Mouse (Mus musculus) G1E (cell line): ENCODE results near the gene Pemt. TPM values are rescaled to one million over a fixed set of nuclear protein-coding genes. Genes with fewer than 3 reads are reported as not detected.

ENCODE experiments used
- ATAC-seq: 2 replicates; pipeline ENCODE4 v1.8.0; 2016; ENCODE audit warnings: mild to moderate bottlenecking; ENCODE audit not compliant: insufficient number of reproducible peaks, poor library complexity, low FRiP score, severe bottlenecking; ENCODE audit errors: extremely low read depth
- DNase-seq: peaks from one replicate; pipeline ENCODE4 v3.0.0; 2012; ENCODE audit warnings: low spot score
- H3K27me3 ChIP-seq: 2 replicates; pipeline ENCODE4 v1.6.1; 2012; ENCODE audit warnings: mild to moderate bottlenecking, low read length, inconsistent platforms; ENCODE audit not compliant: insufficient read depth
- H3K36me3 ChIP-seq: replicated peaks from 2 replicates; pipeline ENCODE3; 2012; ENCODE audit warnings: mild to moderate bottlenecking, inconsistent platforms
- H3K4me1 ChIP-seq: 2 replicates; pipeline ENCODE4 v1.6.1; 2012; ENCODE audit warnings: low read depth, low read length, inconsistent platforms, mixed read lengths; ENCODE audit not compliant: insufficient read depth
- H3K4me3 ChIP-seq: 2 replicates; pipeline ENCODE4 v1.5.1; 2012; ENCODE audit warnings: low read depth, mild to moderate bottlenecking, inconsistent platforms, low read length, moderate library complexity, mixed read lengths
- H3K9me3 ChIP-seq: replicated peaks from 2 replicates; pipeline ENCODE4 v1.6.1; 2012; ENCODE audit warnings: inconsistent platforms
- CTCF ChIP-seq: IDR thresholded peaks from 2 replicates; pipeline ENCODE4 v1.5.1; 2012; ENCODE audit warnings: low read depth, low read length, inconsistent platforms, mixed read lengths
- GATA1 ChIP-seq: IDR thresholded peaks from 2 replicates; pipeline ENCODE4 v1.6.1; 2012; ENCODE audit warnings: borderline replicate concordance, low read length, inconsistent platforms, mixed read lengths
- GATA2 ChIP-seq: IDR thresholded peaks from 2 replicates; pipeline ENCODE4 v1.6.1; 2012; ENCODE audit warnings: low read depth, low read length, inconsistent platforms, borderline replicate concordance
- POLR2AphosphoS5 ChIP-seq: IDR thresholded peaks from 2 replicates; pipeline ENCODE4 v1.6.1; 2012; ENCODE audit warnings: low read depth, low read length, inconsistent platforms; ENCODE audit not compliant: insufficient replicate concordance
- TAL1 ChIP-seq: conservative IDR thresholded peaks from 2 replicates; pipeline ENCODE4 v1.6.1; 2012; ENCODE audit warnings: low read depth, low read length, inconsistent platforms, mixed read lengths
- polyA plus RNA-seq: library from polyadenylated mRNA; stranded (reverse); fragments of >175 nt; gene quantifications from 2 replicates; pipeline ENCODE4 v1.2.3, GENCODE M21; 2012
- total RNA-seq, 2 experiments: library from RNA; stranded (forward) in 1 of 2; stranded (reverse) in 1 of 2; fragments of 200-1000 nt in 1 of 2; fragments of >200 nt in 1 of 2; fragmentation: Nextera tagmentation in 1 of 2; gene quantifications; 2 replicates each; pipeline ENCODE4 v1.2.3; 2014 to 2017

The Pemt gene
- total and polyA plus RNA-seq, 3 experiments: 2.8 to 6.5 (median 3.8) TPM

DNA sequence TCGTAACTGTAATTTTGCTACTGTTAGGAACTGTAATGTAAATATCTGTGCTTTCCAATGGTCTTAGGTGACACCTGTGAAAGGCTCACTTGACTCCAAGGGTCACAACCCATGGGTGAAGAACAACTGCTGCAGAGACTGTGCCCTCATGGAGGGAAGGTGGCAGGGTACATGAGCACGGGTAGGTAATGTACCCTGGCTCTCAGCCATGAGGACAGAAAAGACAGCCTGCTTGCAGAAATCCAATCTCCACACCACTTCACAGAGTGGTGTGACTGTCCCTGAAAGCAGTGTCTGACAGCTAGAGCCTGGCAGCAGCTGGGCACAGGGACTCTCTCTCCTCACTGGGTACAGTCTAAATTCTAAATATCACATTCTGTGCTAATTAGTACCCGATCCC lies 34.8 kb downstream of the Pemt start:
- no peaks in the 10 kb centered on the region for H3K36me3 ChIP-seq
- DNase-seq (no peak), ATAC-seq (no peak)
- peaks cover 45% of the 10 kb centered on the region for H3K27me3 ChIP-seq
- no peaks in the 10 kb centered on the region for H3K4me1 ChIP-seq
- TF ChIP-seq POLR2AphosphoS5 (no peak), GATA2 (no peak), TAL1 (no peak), CTCF (no peak), GATA1 (no peak)
- no peaks in the 10 kb centered on the region for H3K9me3 ChIP-seq
- H3K4me3 ChIP-seq: no peak overlapping the region

DNA sequence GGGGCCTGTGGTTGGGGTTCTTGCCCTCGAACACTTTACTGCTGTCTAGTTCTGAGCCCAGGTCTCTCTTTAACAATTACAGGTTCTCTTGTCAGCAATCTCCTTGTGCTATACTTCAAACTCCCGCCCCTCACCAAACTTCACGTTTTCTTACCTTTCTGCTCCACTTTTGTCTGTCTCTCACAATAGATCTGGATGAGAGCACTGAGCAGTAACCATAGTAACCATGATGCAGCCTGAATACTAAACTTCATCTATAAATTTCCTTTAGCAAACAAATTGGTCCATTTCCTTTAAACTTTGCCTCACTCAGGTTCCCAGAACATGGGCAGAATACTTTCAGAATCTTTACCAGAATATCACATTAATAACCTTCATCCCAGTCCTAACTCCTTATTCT lies 36.8 kb downstream of the Pemt start:
- TF ChIP-seq GATA2 (no peak), POLR2AphosphoS5 (no peak), TAL1 (no peak), CTCF (no peak), GATA1 (no peak)
- ATAC-seq: no peak

GRCm38 (mm10) chr11:60005866-60006265 lies 40.4 kb downstream of the Pemt start:
- Histone ChIP-seq H3K27me3 (peaks cover 26% of the 10 kb centered on the region), H3K36me3 (no peaks in the 10 kb centered on the region), H3K4me1 (no peaks in the 10 kb centered on the region), H3K9me3 (no peaks in the 10 kb centered on the region), H3K4me3 (no peak overlapping the region)
- no peak for DNase-seq
- no peak for ATAC-seq
- TF ChIP-seq GATA1 (no peak), GATA2 (no peak), TAL1 (no peak), CTCF (no peak), POLR2AphosphoS5 (no peak)

More for the DNA sequence above, 36.8 kb downstream of the Pemt start:
- DNase-seq: no peak
- H3K4me3 ChIP-seq: no peak overlapping the region
- no peaks in the 10 kb centered on the region for H3K9me3 ChIP-seq
- no peaks in the 10 kb centered on the region for H3K36me3 ChIP-seq
- H3K27me3 ChIP-seq: peaks cover 41% of the 10 kb centered on the region
- no peaks in the 10 kb centered on the region for H3K4me1 ChIP-seq

DNA sequence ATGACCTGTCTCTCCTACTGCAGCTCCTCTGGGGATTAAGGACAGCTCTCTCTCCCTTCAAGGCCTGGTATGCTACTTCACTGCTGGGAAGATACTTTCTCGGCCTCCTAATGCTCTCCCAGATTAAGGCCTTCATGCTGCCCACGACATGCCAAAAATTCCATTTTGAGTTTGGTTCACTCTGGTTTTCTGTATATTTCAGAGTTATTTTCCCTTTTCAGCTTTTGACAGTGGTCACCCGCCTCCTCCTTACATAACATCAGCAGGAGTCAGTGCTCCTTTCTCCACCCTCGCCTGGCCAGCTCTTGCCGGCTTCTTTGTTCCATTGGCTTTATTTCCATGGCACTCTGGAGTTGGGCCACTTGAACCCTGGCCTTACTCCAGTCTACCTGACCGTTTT lies 41.6 kb downstream of the Pemt start:
- H3K9me3 ChIP-seq: no peaks in the 10 kb centered on the region
- H3K4me3 ChIP-seq: no peak overlapping the region
- DNase-seq: no peak
- H3K27me3 ChIP-seq: peaks cover 22% of the 10 kb centered on the region
- no peak for ATAC-seq
- TF ChIP-seq CTCF (no peak), GATA2 (no peak), GATA1 (no peak), POLR2AphosphoS5 (no peak), TAL1 (no peak)
- H3K4me1 ChIP-seq: no peaks in the 10 kb centered on the region
- no peaks in the 10 kb centered on the region for H3K36me3 ChIP-seq

DNA sequence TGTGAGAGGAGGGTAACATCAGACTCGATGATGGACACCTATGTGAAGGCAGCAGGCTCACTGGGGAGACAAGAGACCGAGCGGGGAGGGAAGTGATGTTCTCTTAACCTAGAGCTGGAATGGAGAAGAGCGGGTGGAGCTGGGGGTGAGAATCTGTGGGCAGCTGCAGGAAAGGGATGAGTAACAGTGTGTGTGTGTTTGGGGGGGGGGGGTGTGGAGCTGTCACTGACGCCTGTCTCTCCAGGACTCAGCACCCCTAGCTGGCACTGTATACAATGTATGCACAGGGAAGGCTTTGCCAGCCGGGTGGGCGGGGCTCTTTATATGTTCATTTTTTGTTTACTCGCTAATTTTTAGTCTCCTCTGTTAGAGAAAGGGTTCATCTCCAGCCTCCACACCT lies 42.5 kb downstream of the Pemt start:
- no peak for ATAC-seq
- Histone ChIP-seq H3K4me1 (no peaks in the 10 kb centered on the region), H3K36me3 (no peaks in the 10 kb centered on the region), H3K27me3 (peaks cover 22% of the 10 kb centered on the region), H3K4me3 (no peak overlapping the region), H3K9me3 (no peaks in the 10 kb centered on the region)
- TF ChIP-seq POLR2AphosphoS5: no peak
- TF ChIP-seq CTCF: no peak
- no peak for DNase-seq

DNA sequence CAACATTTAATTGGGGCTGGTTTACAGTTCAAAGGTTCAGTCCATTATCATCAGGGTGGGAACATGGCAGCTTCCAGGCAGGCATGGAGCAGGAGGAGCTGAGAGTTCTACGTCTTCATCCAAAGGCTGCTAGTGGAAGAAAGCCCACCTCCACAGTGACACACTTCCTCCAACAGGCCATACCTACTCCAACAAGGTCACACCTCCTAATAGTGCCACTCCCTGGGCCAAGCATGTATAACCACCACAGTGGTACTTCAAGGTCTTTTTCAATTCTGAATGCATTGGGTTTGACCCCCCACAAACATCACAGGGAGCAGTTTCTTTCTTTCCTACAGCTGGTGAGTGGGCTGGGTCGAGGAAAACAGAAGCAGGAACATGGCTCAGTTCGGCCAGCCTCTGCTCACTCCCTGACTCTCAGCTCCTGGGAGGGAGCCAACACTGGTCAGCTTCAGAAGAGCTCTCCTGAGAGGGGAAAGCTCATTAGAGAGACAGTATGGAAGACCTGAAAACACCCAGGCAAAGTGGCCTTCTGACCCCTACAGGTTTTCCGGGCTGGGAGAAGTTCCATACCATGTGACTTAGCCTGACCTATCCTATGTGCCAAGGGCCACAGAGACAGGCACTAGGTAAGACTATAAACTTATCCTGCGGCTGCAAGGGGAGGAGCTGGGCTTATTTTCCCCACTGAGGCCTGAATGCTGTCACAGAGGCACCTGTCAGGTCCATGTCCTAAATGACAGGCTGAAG lies 44.9 kb downstream of the Pemt start:
- no peaks in the 10 kb centered on the region for H3K36me3 ChIP-seq
- no peak overlapping the region for H3K4me3 ChIP-seq
- H3K27me3 ChIP-seq: peaks cover 20% of the 10 kb centered on the region
- ATAC-seq: no peak
- TF ChIP-seq TAL1: no peak
- TF ChIP-seq POLR2AphosphoS5: no peak
- no peak for TF ChIP-seq GATA2
- no peak for TF ChIP-seq CTCF
- no peak for TF ChIP-seq GATA1
- no peaks in the 10 kb centered on the region for H3K9me3 ChIP-seq
- no peaks in the 10 kb centered on the region for H3K4me1 ChIP-seq
- DNase-seq: no peak
